Mouse (Mus musculus) G1E (cell line): Measurements from ENCODE around the gene Rpl9-ps6. TPM values are rescaled to one million over a fixed set of nuclear protein-coding genes. Genes with fewer than 3 reads are reported as not detected.

Experiments used
- ATAC-seq: 2 replicates; pipeline ENCODE4 v1.8.0; 2016; ENCODE audit warnings: mild to moderate bottlenecking; ENCODE audit not compliant: insufficient number of reproducible peaks, poor library complexity, low FRiP score, severe bottlenecking; ENCODE audit errors: extremely low read depth
- DNase-seq: peaks from one replicate; pipeline ENCODE4 v3.0.0; 2012; ENCODE audit warnings: low spot score
- H3K27me3 ChIP-seq: 2 replicates; pipeline ENCODE4 v1.6.1; 2012; ENCODE audit warnings: mild to moderate bottlenecking, low read length, inconsistent platforms; ENCODE audit not compliant: insufficient read depth
- H3K36me3 ChIP-seq: replicated peaks from 2 replicates; pipeline ENCODE3; 2012; ENCODE audit warnings: mild to moderate bottlenecking, inconsistent platforms
- H3K4me1 ChIP-seq: 2 replicates; pipeline ENCODE4 v1.6.1; 2012; ENCODE audit warnings: low read depth, low read length, inconsistent platforms, mixed read lengths; ENCODE audit not compliant: insufficient read depth
- H3K4me3 ChIP-seq: 2 replicates; pipeline ENCODE4 v1.5.1; 2012; ENCODE audit warnings: low read depth, mild to moderate bottlenecking, inconsistent platforms, low read length, moderate library complexity, mixed read lengths
- H3K9me3 ChIP-seq: replicated peaks from 2 replicates; pipeline ENCODE4 v1.6.1; 2012; ENCODE audit warnings: inconsistent platforms
- CTCF ChIP-seq: IDR thresholded peaks from 2 replicates; pipeline ENCODE4 v1.5.1; 2012; ENCODE audit warnings: low read depth, low read length, inconsistent platforms, mixed read lengths
- GATA1 ChIP-seq: IDR thresholded peaks from 2 replicates; pipeline ENCODE4 v1.6.1; 2012; ENCODE audit warnings: borderline replicate concordance, low read length, inconsistent platforms, mixed read lengths
- GATA2 ChIP-seq: IDR thresholded peaks from 2 replicates; pipeline ENCODE4 v1.6.1; 2012; ENCODE audit warnings: low read depth, low read length, inconsistent platforms, borderline replicate concordance
- POLR2AphosphoS5 ChIP-seq: IDR thresholded peaks from 2 replicates; pipeline ENCODE4 v1.6.1; 2012; ENCODE audit warnings: low read depth, low read length, inconsistent platforms; ENCODE audit not compliant: insufficient replicate concordance
- TAL1 ChIP-seq: conservative IDR thresholded peaks from 2 replicates; pipeline ENCODE4 v1.6.1; 2012; ENCODE audit warnings: low read depth, low read length, inconsistent platforms, mixed read lengths
- polyA plus RNA-seq: library from polyadenylated mRNA; stranded (reverse); fragments of >175 nt; gene quantifications from 2 replicates; pipeline ENCODE4 v1.2.3, GENCODE M21; 2012
- total RNA-seq, 2 experiments: library from RNA; stranded (forward) in 1 of 2; stranded (reverse) in 1 of 2; fragments of 200-1000 nt in 1 of 2; fragments of >200 nt in 1 of 2; fragmentation: Nextera tagmentation in 1 of 2; gene quantifications; 2 replicates each; pipeline ENCODE4 v1.2.3; 2014 to 2017

Gene Rpl9-ps6
- 13.8 and 18.3 TPM in 2 replicates for total RNA-seq (2014; fragmentation: Nextera tagmentation)
- total RNA-seq (2017), result 103 and 117 TPM in 2 replicates
- 1.9 and 2.0 TPM in 2 replicates for polyA plus RNA-seq

- ATAC-seq (no peak), DNase-seq (no peak)
- TF ChIP-seq GATA2 (no peak), GATA1 (no peak), CTCF (no peak), TAL1 (no peak), POLR2AphosphoS5 (no peak)
- H3K36me3 ChIP-seq, result no peaks in the 10 kb centered on the region
- H3K27me3 ChIP-seq, result peaks cover 2% of the 10 kb centered on the region; the same call in 1 of the 2 replicates
- H3K9me3 ChIP-seq, result no peaks in the 10 kb centered on the region
- peaks cover 17% of the 10 kb centered on the region for H3K4me1 ChIP-seq
- no peak within 1 kb of the TSS for H3K4me3 ChIP-seq
Observed at GRCm38 (mm10) chr19:32466478-32466877, at the start of gene Rpl9-ps6. Gene Rpl9-ps6 (minus strand): TSS chr19:32466578.

- Histone ChIP-seq H3K36me3 (peaks cover 95% of the 10 kb centered on the region), H3K27me3 (no peaks in the 10 kb centered on the region), H3K4me3 (no peak overlapping the region), H3K4me1 (peaks cover 31% of the 10 kb centered on the region), H3K9me3 (peaks cover 2% of the 10 kb centered on the region; the same call in 1 of the 2 replicates)
- DNase-seq (no peak), ATAC-seq (no peak)
- TF ChIP-seq POLR2AphosphoS5, result no peak
- TF ChIP-seq TAL1, result no peak
- TF ChIP-seq CTCF, result no peak
- no peak for TF ChIP-seq GATA1
- TF ChIP-seq GATA2, result no peak
Observed at GRCm38 (mm10) chr19:32512518-32512917, 46.1 kb upstream of the Rpl9-ps6 start.

- Histone ChIP-seq H3K4me3 (no peak overlapping the region; the same call in 1 of the 2 replicates), H3K27me3 (no peaks in the 10 kb centered on the region), H3K9me3 (peaks cover 2% of the 10 kb centered on the region; the same call in 1 of the 2 replicates), H3K4me1 (peaks cover 40% of the 10 kb centered on the region), H3K36me3 (peaks cover 96% of the 10 kb centered on the region)
- TF ChIP-seq TAL1 (0 out of 2 replicates have a peak, but pooled peaks have one; percentile 15), CTCF (no peak)
- ATAC-seq, result peak; percentile 61
- DNase-seq, result no peak
Observed at GRCm38 (mm10) chr19:32510962-32511361, 44.6 kb upstream of the Rpl9-ps6 start.

GRCm38 (mm10) chr19:32510267-32510666 lies 43.9 kb upstream of the Rpl9-ps6 start:
- Histone ChIP-seq H3K36me3 (peaks cover 96% of the 10 kb centered on the region), H3K4me3 (no peak overlapping the region; the same call in 1 of the 2 replicates), H3K9me3 (peaks cover 2% of the 10 kb centered on the region; the same call in 1 of the 2 replicates), H3K4me1 (peaks cover 46% of the 10 kb centered on the region), H3K27me3 (no peaks in the 10 kb centered on the region)
- peak; percentile 61 for ATAC-seq
- peak; percentile 16 for DNase-seq
- peak; percentile 33 for TF ChIP-seq TAL1
- TF ChIP-seq POLR2AphosphoS5, result no peak

GRCm38 (mm10) chr19:32507526-32507925 lies 41.1 kb upstream of the Rpl9-ps6 start:
- Histone ChIP-seq H3K36me3 (peaks cover 95% of the 10 kb centered on the region), H3K4me3 (no peak overlapping the region), H3K9me3 (peaks cover 2% of the 10 kb centered on the region; the same call in 1 of the 2 replicates), H3K27me3 (no peaks in the 10 kb centered on the region), H3K4me1 (peaks cover 52% of the 10 kb centered on the region)
- DNase-seq (no peak), ATAC-seq (no peak)
- TF ChIP-seq GATA1 (no peak), CTCF (no peak), GATA2 (no peak), POLR2AphosphoS5 (no peak), TAL1 (no peak)

- no peaks in the 10 kb centered on the region for H3K27me3 ChIP-seq
- ATAC-seq (no peak), DNase-seq (no peak)
- H3K4me1 ChIP-seq, result peaks cover 52% of the 10 kb centered on the region
- H3K36me3 ChIP-seq, result peaks cover 91% of the 10 kb centered on the region
- peaks cover 2% of the 10 kb centered on the region; the same call in 1 of the 2 replicates for H3K9me3 ChIP-seq
- H3K4me3 ChIP-seq, result no peak overlapping the region
- no peak for TF ChIP-seq GATA1
- no peak for TF ChIP-seq POLR2AphosphoS5
- TF ChIP-seq GATA2, result no peak
- no peak for TF ChIP-seq CTCF
Observed at GRCm38 (mm10) chr19:32507100-32507499, 40.7 kb upstream of the Rpl9-ps6 start.

GRCm38 (mm10) chr19:32506514-32506913 lies 40.1 kb upstream of the Rpl9-ps6 start:
- no peaks in the 10 kb centered on the region for H3K9me3 ChIP-seq
- TF ChIP-seq TAL1 (no peak), GATA1 (no peak), POLR2AphosphoS5 (no peak), GATA2 (no peak), CTCF (no peak)
- no peaks in the 10 kb centered on the region for H3K27me3 ChIP-seq
- H3K36me3 ChIP-seq, result peaks cover 90% of the 10 kb centered on the region
- H3K4me1 ChIP-seq, result peaks cover 52% of the 10 kb centered on the region
- H3K4me3 ChIP-seq, result no peak overlapping the region
- ATAC-seq (no peak), DNase-seq (no peak)
